Mouse (Mus musculus) midbrain, embryonic 12.5 days (tissue): Measurements from ENCODE around the gene Ccdc50. TPM values are rescaled to one million over a fixed set of nuclear protein-coding genes. Genes with fewer than 3 reads are reported as not detected.

Experiments used
- ATAC-seq: fragments of 200-750 bp; cut with Nextera tagmentation; 2 replicates; pipeline ENCODE4 v1.8.0; 2017; ENCODE audit warnings: low read depth, moderate TSS enrichment, moderate library complexity; ENCODE audit not compliant: low FRiP score
- H3K27ac ChIP-seq: fragments of 300-500 bp; sonication (generic); replicated peaks from 2 replicates; pipeline ENCODE4 v1.5.1; 2016; ENCODE audit warnings: mild to moderate bottlenecking
- H3K27me3 ChIP-seq: fragments of 300-500 bp; sonication (generic); 2 replicates; pipeline ENCODE4 v1.6.1; 2016; ENCODE audit warnings: mild to moderate bottlenecking
- H3K36me3 ChIP-seq: fragments of 300-500 bp; sonication (generic); 2 replicates; pipeline ENCODE4 v1.6.1; 2016
- H3K4me1 ChIP-seq: fragments of 300-500 bp; sonication (generic); 2 replicates; pipeline ENCODE4 v1.6.1; 2016
- H3K4me2 ChIP-seq: fragments of 300-500 bp; sonication (generic); replicated peaks from 2 replicates; pipeline ENCODE4 v1.6.1; 2016; ENCODE audit warnings: mild to moderate bottlenecking, moderate library complexity
- H3K4me3 ChIP-seq: fragments of 300-500 bp; sonication (generic); 2 replicates; pipeline ENCODE4 v1.5.1; 2016; ENCODE audit warnings: mild to moderate bottlenecking
- H3K9ac ChIP-seq: fragments of 300-500 bp; sonication (generic); replicated peaks from 2 replicates; pipeline ENCODE4 v1.6.1; 2016; ENCODE audit warnings: mild to moderate bottlenecking, moderate library complexity
- H3K9me3 ChIP-seq: fragments of 300-500 bp; sonication (generic); 2 replicates; pipeline ENCODE4 v1.6.1; 2016; ENCODE audit warnings: mild to moderate bottlenecking
- WGBS: fragments of 180-500 bp; shearing (Covaris S2); methylation state at CpG from one replicate; pipeline ENCODE4 v1.1.7; 2016; 5-methylcytosine and 5-hydroxymethylcytosine counted together
- polyA plus RNA-seq: library from polyadenylated mRNA; unstranded; fragments of >200 nt; fragmentation: Nextera tagmentation; extraction: Ambion mirVana; gene quantifications from 2 replicates; pipeline ENCODE4 v1.2.1, GENCODE M21; 2016

Ccdc50 gene
- polyA plus RNA-seq, 1 experiment from 2014 or later = 68.8 TPM

DNA sequence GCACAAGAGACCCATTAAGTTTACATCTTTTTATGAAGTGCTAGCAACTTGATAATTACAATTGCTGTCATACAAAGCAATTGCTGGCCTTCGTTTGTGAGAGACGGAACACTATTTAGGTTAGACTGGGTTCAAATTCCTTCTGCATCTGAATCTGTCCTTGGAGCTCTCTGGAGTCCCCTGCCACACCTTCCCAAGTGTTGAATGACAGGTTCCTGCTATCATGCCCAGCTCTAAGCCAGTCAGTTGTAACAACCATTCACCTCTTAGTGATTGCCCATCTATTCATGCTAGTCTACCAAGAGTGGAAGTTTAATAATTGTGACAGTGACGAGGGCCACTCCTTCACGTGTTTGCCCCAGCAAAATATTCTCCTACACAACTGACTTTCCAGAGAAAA is 6.5 kb upstream of the Ccdc50 start:
- no peaks in the 10 kb centered on the region for H3K36me3 ChIP-seq
- H3K4me3 ChIP-seq = no peak overlapping the region
- no peaks in the 10 kb centered on the region for H3K27me3 ChIP-seq
- no peak overlapping the region for H3K9ac ChIP-seq
- no peaks in the 10 kb centered on the region for H3K4me1 ChIP-seq
- H3K4me2 ChIP-seq = no peak overlapping the region
- no peaks in the 10 kb centered on the region for H3K9me3 ChIP-seq
- no peak for ATAC-seq
- 89% methylated on average over 4 of the region's 4 CpGs for WGBS
- no peak overlapping the region for H3K27ac ChIP-seq

DNA sequence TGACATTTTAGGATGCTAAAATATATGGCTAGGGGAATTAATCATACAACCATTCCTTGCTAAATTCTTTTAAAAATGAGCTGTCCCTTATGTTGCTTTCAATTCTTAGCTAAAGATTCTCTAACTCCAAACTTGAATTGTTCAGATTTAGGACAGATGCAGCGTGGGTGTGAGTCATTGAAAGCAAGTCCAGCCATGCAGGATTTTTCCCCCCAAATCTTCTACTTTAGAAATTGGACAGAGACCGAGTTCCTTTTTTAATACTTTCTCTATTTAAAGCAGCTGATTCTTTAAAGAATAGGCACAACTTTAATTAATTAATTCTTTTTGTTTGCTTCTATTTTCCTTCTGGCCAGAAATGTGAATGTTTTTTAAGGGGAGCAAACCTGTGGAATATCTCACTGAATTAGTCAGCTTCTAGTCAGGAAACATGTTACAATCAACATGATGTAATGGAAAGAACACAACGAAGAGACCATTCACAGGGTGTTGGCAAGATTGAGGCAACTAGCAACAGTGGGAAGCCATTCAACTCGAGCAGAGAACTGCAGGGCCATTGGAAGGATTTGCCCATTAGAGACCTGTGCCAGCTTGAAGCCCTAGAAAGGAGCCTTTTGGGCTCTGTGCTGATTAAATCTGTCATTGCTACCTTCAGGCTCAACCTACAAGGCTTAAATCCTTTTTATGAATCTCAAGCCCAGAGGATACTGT is 3.6 kb upstream of the Ccdc50 start:
- H3K9ac ChIP-seq = no peak overlapping the region
- peaks cover 8% of the 10 kb centered on the region for H3K4me1 ChIP-seq
- no peaks in the 10 kb centered on the region for H3K27me3 ChIP-seq
- no peaks in the 10 kb centered on the region for H3K9me3 ChIP-seq
- H3K27ac ChIP-seq = no peak overlapping the region
- no peak for ATAC-seq
- H3K36me3 ChIP-seq = no peaks in the 10 kb centered on the region
- H3K4me3 ChIP-seq = no peak overlapping the region
- H3K4me2 ChIP-seq = no peak overlapping the region
- WGBS = 68% methylated on average over 4 of the region's 4 CpGs

- no peaks in the 10 kb centered on the region for H3K36me3 ChIP-seq
- no peak overlapping the region for H3K4me2 ChIP-seq
- no peak overlapping the region for H3K27ac ChIP-seq
- H3K9ac ChIP-seq = no peak overlapping the region
- no peak overlapping the region for H3K4me3 ChIP-seq
- H3K9me3 ChIP-seq = no peaks in the 10 kb centered on the region
- 82% methylated on average over 1 of the region's 1 CpGs for WGBS
- H3K4me1 ChIP-seq = peaks cover 14% of the 10 kb centered on the region
- no peak for ATAC-seq
- H3K27me3 ChIP-seq = no peaks in the 10 kb centered on the region
These were observed 3.0 kb upstream of the Ccdc50 start for GRCm38 (mm10) chr16:27385649-27386048.

GRCm38 (mm10) chr16:27386850-27387407 is 1.7 kb upstream of the Ccdc50 start:
- no peak overlapping the region for H3K9ac ChIP-seq
- no peak overlapping the region for H3K4me2 ChIP-seq
- 76% methylated on average over 4 of the region's 4 CpGs for WGBS
- no peaks in the 10 kb centered on the region for H3K27me3 ChIP-seq
- H3K9me3 ChIP-seq = no peaks in the 10 kb centered on the region
- ATAC-seq = no peak
- no peak overlapping the region for H3K4me3 ChIP-seq
- H3K27ac ChIP-seq = no peak overlapping the region
- H3K36me3 ChIP-seq = no peaks in the 10 kb centered on the region
- peaks cover 21% of the 10 kb centered on the region for H3K4me1 ChIP-seq

DNA sequence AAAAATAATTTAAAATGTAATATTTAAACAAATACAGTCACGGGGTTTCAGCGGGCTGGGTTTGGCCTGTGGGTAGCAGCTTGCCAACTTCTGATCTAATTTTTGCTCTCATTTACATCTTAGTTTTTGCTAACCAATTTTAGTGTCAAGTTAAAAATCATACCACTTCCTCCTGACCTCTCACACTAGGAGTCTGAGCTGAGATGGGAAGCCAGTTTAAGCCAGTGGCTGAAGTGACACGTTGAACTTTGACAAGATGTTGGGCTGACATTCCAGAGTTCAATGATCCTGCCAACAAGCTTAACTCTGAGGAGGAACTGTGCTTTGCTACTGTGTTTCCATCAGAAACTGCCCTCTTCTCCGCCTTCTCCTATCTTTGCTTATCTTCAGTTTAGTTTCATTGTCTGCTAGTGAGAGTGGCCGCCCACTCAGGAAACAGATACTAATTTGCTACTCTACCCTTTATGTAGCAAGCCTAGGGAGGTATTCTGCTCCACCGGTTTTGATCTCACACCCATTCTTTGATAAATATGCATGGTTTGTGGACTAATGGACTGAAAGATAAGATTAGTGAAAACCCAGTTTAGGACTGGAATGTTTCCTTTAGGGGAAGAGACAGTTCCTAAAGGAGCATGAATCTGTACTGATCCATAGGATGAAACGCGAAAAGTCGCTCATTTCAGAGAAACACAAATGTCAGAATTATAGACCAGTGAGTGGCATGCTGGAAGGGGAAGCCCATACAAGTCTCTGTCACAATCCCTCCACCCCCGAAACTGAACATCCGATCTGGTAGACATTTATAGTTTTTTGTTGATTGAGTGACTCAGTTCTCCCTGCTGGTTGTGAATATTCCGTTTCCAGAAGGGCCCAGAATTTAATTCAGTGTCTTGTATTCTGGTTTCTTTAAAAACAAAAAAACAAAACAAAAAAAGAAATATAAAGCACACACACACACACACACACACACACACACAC is 746 bp upstream of the Ccdc50 start:
- H3K27ac ChIP-seq = peak overlapping the region; percentile 96; the same call in 1 of the 2 replicates
- H3K4me2 ChIP-seq = peak overlapping the region; percentile 77
- H3K27me3 ChIP-seq = no peaks in the 10 kb centered on the region
- WGBS = 50% methylated on average over 12 of the region's 12 CpGs
- ATAC-seq = no peak
- no peaks in the 10 kb centered on the region for H3K9me3 ChIP-seq
- H3K9ac ChIP-seq = peak overlapping the region; percentile 95; the same call in 1 of the 2 replicates
- H3K4me3 ChIP-seq = peak overlapping the region; percentile 92
- peaks cover 21% of the 10 kb centered on the region for H3K4me1 ChIP-seq
- no peaks in the 10 kb centered on the region for H3K36me3 ChIP-seq

GRCm38 (mm10) chr16:27389534-27390282 is 1.0 kb downstream of the Ccdc50 start:
- ATAC-seq = peak; percentile 13; the same call in 1 of the 2 replicates
- H3K4me2 ChIP-seq = peak overlapping the region; percentile 77
- 31% methylated on average over 7 of the region's 7 CpGs for WGBS

DNA sequence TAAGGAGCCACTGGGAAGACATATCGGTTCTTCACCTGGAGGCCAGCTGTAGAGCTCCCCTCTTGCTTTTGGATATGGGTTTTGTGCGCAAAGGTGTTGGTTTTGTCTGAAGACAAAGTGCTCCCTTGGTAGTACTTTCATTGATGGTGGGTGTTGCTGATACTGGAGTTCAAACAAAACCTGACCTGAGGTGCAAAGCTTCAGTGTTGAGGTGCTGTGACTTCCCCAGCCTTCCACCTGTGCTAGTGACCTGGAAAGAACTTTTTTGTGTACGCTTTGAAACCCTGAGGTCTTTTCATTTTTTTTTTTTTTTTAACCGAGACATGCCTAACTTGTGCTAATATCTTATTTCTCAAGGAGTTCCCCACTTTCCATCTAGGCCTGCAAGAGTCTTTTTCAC is 1.6 kb downstream of the Ccdc50 start:
- peak overlapping the region; percentile 92 for H3K4me3 ChIP-seq
- H3K27me3 ChIP-seq = no peaks in the 10 kb centered on the region
- peak overlapping the region; percentile 95 for H3K9ac ChIP-seq
- H3K4me1 ChIP-seq = peaks cover 21% of the 10 kb centered on the region
- 96% methylated on average over 4 of the region's 4 CpGs for WGBS
- no peaks in the 10 kb centered on the region for H3K9me3 ChIP-seq
- no peak overlapping the region for H3K27ac ChIP-seq
- peak overlapping the region; percentile 77 for H3K4me2 ChIP-seq
- no peaks in the 10 kb centered on the region for H3K36me3 ChIP-seq
- no peak for ATAC-seq

More at GRCm38 (mm10) chr16:27389534-27390282, 1.0 kb downstream of the Ccdc50 start:
- no peaks in the 10 kb centered on the region for H3K36me3 ChIP-seq
- H3K4me3 ChIP-seq = peak overlapping the region; percentile 92
- H3K27ac ChIP-seq = peak overlapping the region; percentile 96
- H3K4me1 ChIP-seq = peaks cover 21% of the 10 kb centered on the region
- no peaks in the 10 kb centered on the region for H3K27me3 ChIP-seq
- no peaks in the 10 kb centered on the region for H3K9me3 ChIP-seq
- H3K9ac ChIP-seq = peak overlapping the region; percentile 95

GRCm38 (mm10) chr16:27391845-27392244 is 3.2 kb downstream of the Ccdc50 start:
- H3K4me1 ChIP-seq = peaks cover 21% of the 10 kb centered on the region
- H3K9me3 ChIP-seq = no peaks in the 10 kb centered on the region
- H3K9ac ChIP-seq = no peak overlapping the region
- no peak overlapping the region for H3K27ac ChIP-seq
- no peak for ATAC-seq
- H3K4me3 ChIP-seq = no peak overlapping the region
- no peaks in the 10 kb centered on the region for H3K27me3 ChIP-seq
- 92% methylated on average over 2 of the region's 2 CpGs for WGBS
- H3K4me2 ChIP-seq = no peak overlapping the region
- no peaks in the 10 kb centered on the region for H3K36me3 ChIP-seq

GRCm38 (mm10) chr16:27395251-27396037 is 6.8 kb downstream of the Ccdc50 start:
- Histone ChIP-seq H3K27ac (no peak overlapping the region), H3K36me3 (no peaks in the 10 kb centered on the region), H3K4me1 (peaks cover 9% of the 10 kb centered on the region), H3K9ac (no peak overlapping the region), H3K27me3 (no peaks in the 10 kb centered on the region), H3K4me2 (no peak overlapping the region), H3K4me3 (no peak overlapping the region), H3K9me3 (no peaks in the 10 kb centered on the region)
- 93% methylated on average over 4 of the region's 4 CpGs for WGBS
- no peak for ATAC-seq

GRCm38 (mm10) chr16:27396951-27397350 is 8.3 kb downstream of the Ccdc50 start:
- no peak for ATAC-seq
- Histone ChIP-seq H3K9ac (no peak overlapping the region), H3K4me1 (no peaks in the 10 kb centered on the region), H3K4me3 (no peak overlapping the region), H3K36me3 (no peaks in the 10 kb centered on the region), H3K9me3 (no peaks in the 10 kb centered on the region), H3K27me3 (no peaks in the 10 kb centered on the region), H3K4me2 (no peak overlapping the region), H3K27ac (no peak overlapping the region)
- WGBS = 100% methylated on average over 1 of the region's 1 CpGs
